Mouse (Mus musculus): Measurements from ENCODE around the gene Ttf2. TPM values are rescaled to one million over a fixed set of nuclear protein-coding genes. Genes with fewer than 3 reads are reported as not detected.

Ttf2 gene
- polyA plus RNA-seq, 1 experiment from 2014 or later, result 2.7 TPM

DNA sequence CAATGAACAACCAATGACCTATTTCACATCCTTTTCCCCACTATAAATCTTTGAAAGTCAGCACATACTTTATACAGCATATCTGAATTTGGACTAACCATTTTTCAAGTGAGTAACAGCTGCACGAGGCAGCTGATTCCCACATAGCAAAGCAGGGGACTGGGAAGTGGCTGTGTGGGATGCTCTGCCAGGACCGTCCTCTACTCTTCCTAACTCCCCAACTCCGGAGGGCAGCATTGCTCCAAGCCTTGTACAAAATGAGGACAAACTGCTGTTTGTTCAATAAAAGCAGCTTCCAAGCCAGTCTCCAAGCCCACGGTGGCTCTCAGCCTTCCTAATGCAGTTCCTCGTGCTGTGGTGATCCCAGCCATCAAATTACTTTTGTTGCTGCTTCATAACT is 58.8 kb downstream of the Ttf2 start:
- H3K9ac ChIP-seq (ENCODE audit: low read depth, low read length), result no peak overlapping the region
- ATAC-seq, result no peak
- H3K27ac ChIP-seq (ENCODE audit: low read length), result no peak overlapping the region
- no peaks in the 10 kb centered on the region for H3K27me3 ChIP-seq (ENCODE audit: control insufficient read depth, insufficient read depth, low read depth, low read length)
- no peak overlapping the region for H3K4me2 ChIP-seq (ENCODE audit: low read length)
- 68% methylated on average over 5 of the region's 5 CpGs for WGBS
- no peaks in the 10 kb centered on the region for H3K9me3 ChIP-seq (replicated peaks; ENCODE audit: control insufficient read depth, low read length, poor library complexity, severe bottlenecking)
- no peaks in the 10 kb centered on the region for H3K4me1 ChIP-seq (ENCODE audit: control insufficient read depth, insufficient read depth, low read length)
- no peaks in the 10 kb centered on the region for H3K36me3 ChIP-seq (ENCODE audit: control insufficient read depth, insufficient read depth, low read length)
- H3K4me3 ChIP-seq (ENCODE audit: low read depth, low read length), result no peak overlapping the region

DNA sequence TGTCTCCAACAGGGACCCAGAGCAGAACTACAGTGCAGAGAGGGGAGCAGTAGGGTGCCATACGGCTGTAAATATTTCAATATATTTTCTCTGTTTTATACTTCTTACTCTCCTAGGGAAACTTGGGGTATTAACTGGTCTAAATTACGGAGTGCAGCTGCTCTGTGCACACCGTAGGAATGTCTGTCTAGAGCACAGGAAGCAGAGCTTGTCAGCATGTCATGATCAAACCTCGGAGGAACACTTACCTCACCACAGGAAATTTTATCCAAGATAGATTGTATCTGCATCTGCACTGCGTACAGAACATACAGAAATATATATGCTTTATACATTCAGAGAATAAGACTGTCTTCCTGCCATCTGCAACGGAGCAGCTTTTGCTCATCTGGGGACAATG is 60.9 kb downstream of the Ttf2 start:
- no peak for ATAC-seq
- Histone ChIP-seq H3K36me3 (ENCODE audit: control insufficient read depth, insufficient read depth, low read length) (no peaks in the 10 kb centered on the region), H3K27me3 (ENCODE audit: control insufficient read depth, insufficient read depth, low read depth, low read length) (no peaks in the 10 kb centered on the region), H3K9ac (ENCODE audit: low read depth, low read length) (no peak overlapping the region), H3K4me1 (ENCODE audit: control insufficient read depth, insufficient read depth, low read length) (no peaks in the 10 kb centered on the region), H3K4me3 (ENCODE audit: low read depth, low read length) (no peak overlapping the region), H3K27ac (ENCODE audit: low read length) (no peak overlapping the region), H3K4me2 (ENCODE audit: low read length) (no peak overlapping the region), H3K9me3 (replicated peaks; ENCODE audit: control insufficient read depth, low read length, poor library complexity, severe bottlenecking) (no peaks in the 10 kb centered on the region)
- WGBS, result 74% methylated on average over 6 of the region's 6 CpGs

DNA sequence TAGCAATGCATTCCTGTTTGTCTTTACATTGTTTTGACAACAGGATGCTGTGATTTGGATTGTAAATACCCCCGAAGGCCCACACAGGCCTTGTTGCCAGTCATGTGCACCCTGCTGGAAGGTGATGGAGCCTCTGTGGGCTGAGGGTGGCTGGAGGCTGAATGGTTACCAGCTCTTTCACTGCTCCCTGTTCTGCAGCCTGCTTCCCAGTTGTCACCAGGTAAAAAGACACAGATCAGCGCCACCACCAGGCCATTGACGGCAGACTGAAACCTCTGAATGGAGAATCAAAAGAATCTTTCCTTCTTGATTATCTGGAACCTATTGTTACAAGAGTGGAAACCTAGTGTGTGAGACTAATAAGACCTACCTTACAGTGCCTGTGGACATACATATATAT is 62.5 kb downstream of the Ttf2 start:
- no peak for ATAC-seq

DNA sequence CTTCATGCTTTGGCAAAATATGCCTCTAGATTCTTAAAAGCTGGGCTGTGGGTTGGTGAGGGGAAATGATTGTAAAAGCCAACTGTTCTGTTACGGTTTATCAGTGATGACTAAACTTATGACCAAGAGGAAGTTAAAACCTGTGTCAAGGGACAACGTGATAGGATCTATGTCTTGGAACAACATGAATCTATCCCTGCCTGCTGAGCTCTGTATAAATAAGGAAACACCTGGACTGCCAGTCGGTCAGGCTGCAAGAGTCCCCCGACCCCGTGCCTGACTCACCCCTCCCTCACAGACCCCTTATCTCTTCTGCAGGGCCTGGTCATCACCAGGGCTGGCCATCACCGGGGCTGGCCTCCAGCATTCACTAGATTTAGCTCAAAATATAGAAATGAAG is 63.3 kb downstream of the Ttf2 start:
- no peaks in the 10 kb centered on the region for H3K27me3 ChIP-seq (ENCODE audit: control insufficient read depth, insufficient read depth, low read depth, low read length)
- no peaks in the 10 kb centered on the region for H3K36me3 ChIP-seq (ENCODE audit: control insufficient read depth, insufficient read depth, low read length)
- H3K4me1 ChIP-seq (ENCODE audit: control insufficient read depth, insufficient read depth, low read length), result no peaks in the 10 kb centered on the region
- H3K9ac ChIP-seq (ENCODE audit: low read depth, low read length), result no peak overlapping the region
- H3K9me3 ChIP-seq (replicated peaks; ENCODE audit: control insufficient read depth, low read length, poor library complexity, severe bottlenecking), result no peaks in the 10 kb centered on the region
- WGBS, result 90% methylated on average over 6 of the region's 6 CpGs
- no peak overlapping the region for H3K4me2 ChIP-seq (ENCODE audit: low read length)
- H3K4me3 ChIP-seq (ENCODE audit: low read depth, low read length), result no peak overlapping the region
- no peak overlapping the region for H3K27ac ChIP-seq (ENCODE audit: low read length)
- ATAC-seq, result no peak

More for the DNA sequence above, 62.5 kb downstream of the Ttf2 start:
- H3K9me3 ChIP-seq (replicated peaks; ENCODE audit: control insufficient read depth, low read length, poor library complexity, severe bottlenecking), result no peaks in the 10 kb centered on the region
- H3K27me3 ChIP-seq (ENCODE audit: control insufficient read depth, insufficient read depth, low read depth, low read length), result no peaks in the 10 kb centered on the region
- no peak overlapping the region for H3K4me2 ChIP-seq (ENCODE audit: low read length)
- 40% methylated on average over 3 of the region's 3 CpGs for WGBS
- no peak overlapping the region for H3K9ac ChIP-seq (ENCODE audit: low read depth, low read length)
- H3K4me3 ChIP-seq (ENCODE audit: low read depth, low read length), result no peak overlapping the region
- no peaks in the 10 kb centered on the region for H3K4me1 ChIP-seq (ENCODE audit: control insufficient read depth, insufficient read depth, low read length)
- H3K27ac ChIP-seq (ENCODE audit: low read length), result no peak overlapping the region
- H3K36me3 ChIP-seq (ENCODE audit: control insufficient read depth, insufficient read depth, low read length), result no peaks in the 10 kb centered on the region

DNA sequence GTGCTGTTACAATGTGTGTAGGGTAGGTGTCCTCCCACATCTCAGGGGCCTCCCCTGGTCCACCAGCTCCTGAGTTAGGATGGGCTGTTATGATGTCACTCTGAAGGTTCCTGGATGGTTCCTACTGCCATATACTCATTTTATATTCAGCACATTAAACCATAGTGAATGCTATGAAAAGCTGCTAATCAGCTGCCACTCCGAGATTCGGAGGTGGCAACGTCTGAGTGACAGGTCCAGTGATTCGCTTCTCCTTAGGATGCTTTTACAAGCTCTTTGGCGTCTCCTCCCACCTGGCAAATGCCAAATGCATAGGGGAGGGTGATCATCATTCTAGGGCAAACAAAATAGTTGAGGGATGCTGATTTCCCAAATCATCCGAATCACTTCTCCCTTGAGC is 74.0 kb downstream of the Ttf2 start:
- 70% methylated on average over 6 of the region's 6 CpGs for WGBS
- Histone ChIP-seq H3K9ac (ENCODE audit: low read depth, low read length) (no peak overlapping the region), H3K36me3 (ENCODE audit: control insufficient read depth, insufficient read depth, low read length) (no peaks in the 10 kb centered on the region), H3K4me3 (ENCODE audit: low read depth, low read length) (no peak overlapping the region), H3K4me2 (ENCODE audit: low read length) (no peak overlapping the region), H3K27ac (ENCODE audit: low read length) (no peak overlapping the region), H3K4me1 (ENCODE audit: control insufficient read depth, insufficient read depth, low read length) (no peaks in the 10 kb centered on the region), H3K27me3 (ENCODE audit: control insufficient read depth, insufficient read depth, low read depth, low read length) (no peaks in the 10 kb centered on the region), H3K9me3 (replicated peaks; ENCODE audit: control insufficient read depth, low read length, poor library complexity, severe bottlenecking) (no peaks in the 10 kb centered on the region)
- ATAC-seq, result no peak

DNA sequence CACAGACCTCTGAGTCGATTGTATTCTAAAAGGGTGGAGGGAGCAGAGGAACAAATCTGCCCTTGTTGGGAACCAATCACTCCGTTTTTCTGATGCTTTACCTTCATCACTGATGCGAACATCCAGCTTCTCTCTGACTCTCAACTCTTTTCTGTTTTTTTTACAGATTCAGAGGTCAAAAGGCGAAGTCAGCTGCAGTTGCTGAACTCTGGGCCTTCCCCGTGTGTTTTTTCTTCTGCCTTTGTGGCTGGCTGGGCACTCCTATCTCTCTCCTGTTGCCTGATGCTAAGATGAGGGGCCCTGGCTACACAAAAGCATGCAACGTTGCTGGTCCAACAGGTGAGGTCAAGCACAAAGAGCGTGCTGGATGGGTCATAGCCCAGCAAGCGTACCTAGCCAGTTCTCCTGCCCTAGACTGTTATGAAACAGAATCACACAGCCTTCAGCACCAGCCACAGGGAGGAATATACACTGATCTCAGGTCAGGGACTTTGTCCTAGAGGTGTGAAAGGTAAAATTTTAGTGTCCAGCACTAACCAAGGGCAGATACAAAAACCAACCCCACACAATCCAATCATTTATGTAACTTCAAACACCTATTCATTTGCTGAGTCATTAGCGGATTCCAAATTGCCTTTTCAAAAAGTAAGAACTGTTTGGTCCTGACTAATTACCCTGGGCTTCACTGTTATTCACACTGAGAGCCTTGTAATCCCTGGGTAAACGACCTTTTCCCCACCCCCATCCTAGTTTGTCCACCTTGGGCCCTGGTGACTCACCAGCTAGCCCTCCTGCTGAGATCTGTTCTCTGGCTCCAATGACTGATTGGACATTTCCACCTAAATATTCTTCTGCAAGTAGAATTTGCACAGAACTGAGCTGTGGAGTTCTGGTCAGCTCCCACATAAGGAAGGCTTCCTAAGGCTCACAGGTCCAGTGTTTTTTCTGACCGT is 76.8 kb downstream of the Ttf2 start:
- 67% methylated on average over 11 of the region's 11 CpGs for WGBS
- ATAC-seq, result no peak
- Histone ChIP-seq H3K9me3 (replicated peaks; ENCODE audit: control insufficient read depth, low read length, poor library complexity, severe bottlenecking) (no peaks in the 10 kb centered on the region), H3K4me1 (ENCODE audit: control insufficient read depth, insufficient read depth, low read length) (no peaks in the 10 kb centered on the region), H3K9ac (ENCODE audit: low read depth, low read length) (no peak overlapping the region), H3K27ac (ENCODE audit: low read length) (no peak overlapping the region), H3K4me3 (ENCODE audit: low read depth, low read length) (no peak overlapping the region), H3K27me3 (ENCODE audit: control insufficient read depth, insufficient read depth, low read depth, low read length) (no peaks in the 10 kb centered on the region), H3K4me2 (ENCODE audit: low read length) (no peak overlapping the region), H3K36me3 (ENCODE audit: control insufficient read depth, insufficient read depth, low read length) (no peaks in the 10 kb centered on the region)

DNA sequence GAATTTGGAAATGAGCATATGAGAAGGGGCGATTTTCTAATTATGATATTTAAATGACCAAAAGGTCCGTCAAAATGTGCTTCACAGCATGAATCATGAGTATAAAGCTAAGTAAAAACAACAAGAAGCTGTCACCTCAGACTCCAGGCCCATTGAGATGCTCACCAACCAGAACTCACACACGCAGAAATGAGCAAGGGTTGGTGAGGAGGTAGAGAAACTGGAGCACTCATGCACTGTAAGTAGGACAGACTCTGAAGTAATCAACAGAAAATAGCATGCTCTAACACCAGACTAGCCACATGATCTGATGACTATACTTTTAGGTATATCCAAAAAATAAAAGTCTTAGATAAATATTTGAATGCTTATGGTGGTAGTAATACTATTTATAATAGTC is 79.1 kb downstream of the Ttf2 start:
- H3K9ac ChIP-seq (ENCODE audit: low read depth, low read length), result no peak overlapping the region

DNA sequence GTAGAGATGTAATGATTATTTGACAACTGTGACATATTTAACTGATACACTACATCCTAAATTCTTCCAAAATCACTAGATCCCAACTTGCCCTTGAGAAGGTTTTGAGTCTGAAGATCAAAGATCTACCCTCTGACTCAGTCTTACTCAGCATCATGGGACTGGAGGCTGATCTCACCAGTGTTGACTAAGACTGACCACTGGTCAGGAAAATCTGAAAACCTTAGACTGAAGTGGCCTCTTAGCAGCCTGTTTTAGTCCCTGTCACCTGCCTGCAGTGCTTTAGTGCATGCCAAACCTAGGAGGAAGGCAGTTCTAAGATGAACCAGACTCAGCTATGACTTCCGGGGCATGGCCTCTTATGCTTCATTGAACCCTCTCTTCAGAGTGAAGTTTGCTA is 80.2 kb downstream of the Ttf2 start:
- Histone ChIP-seq H3K4me1 (ENCODE audit: control insufficient read depth, insufficient read depth, low read length) (no peaks in the 10 kb centered on the region), H3K9ac (ENCODE audit: low read depth, low read length) (no peak overlapping the region), H3K9me3 (replicated peaks; ENCODE audit: control insufficient read depth, low read length, poor library complexity, severe bottlenecking) (no peaks in the 10 kb centered on the region; the same call in 1 of the 2 replicates), H3K4me3 (ENCODE audit: low read depth, low read length) (no peak overlapping the region), H3K4me2 (ENCODE audit: low read length) (no peak overlapping the region), H3K27ac (ENCODE audit: low read length) (no peak overlapping the region), H3K36me3 (ENCODE audit: control insufficient read depth, insufficient read depth, low read length) (no peaks in the 10 kb centered on the region), H3K27me3 (ENCODE audit: control insufficient read depth, insufficient read depth, low read depth, low read length) (no peaks in the 10 kb centered on the region)
- ATAC-seq, result no peak
- 86% methylated on average over 1 of the region's 1 CpGs for WGBS

More for the DNA sequence above, 79.1 kb downstream of the Ttf2 start:
- WGBS, result 95% methylated on average over 3 of the region's 3 CpGs
- Histone ChIP-seq H3K36me3 (ENCODE audit: control insufficient read depth, insufficient read depth, low read length) (no peaks in the 10 kb centered on the region), H3K9me3 (replicated peaks; ENCODE audit: control insufficient read depth, low read length, poor library complexity, severe bottlenecking) (no peaks in the 10 kb centered on the region; the same call in 1 of the 2 replicates), H3K4me3 (ENCODE audit: low read depth, low read length) (no peak overlapping the region), H3K4me1 (ENCODE audit: control insufficient read depth, insufficient read depth, low read length) (no peaks in the 10 kb centered on the region), H3K4me2 (ENCODE audit: low read length) (no peak overlapping the region), H3K27me3 (ENCODE audit: control insufficient read depth, insufficient read depth, low read depth, low read length) (no peaks in the 10 kb centered on the region), H3K27ac (ENCODE audit: low read length) (no peak overlapping the region)
- ATAC-seq, result no peak
